Mouse (Mus musculus): ENCODE data around the gene Mvb12a.

Gene Mvb12a

DNA sequence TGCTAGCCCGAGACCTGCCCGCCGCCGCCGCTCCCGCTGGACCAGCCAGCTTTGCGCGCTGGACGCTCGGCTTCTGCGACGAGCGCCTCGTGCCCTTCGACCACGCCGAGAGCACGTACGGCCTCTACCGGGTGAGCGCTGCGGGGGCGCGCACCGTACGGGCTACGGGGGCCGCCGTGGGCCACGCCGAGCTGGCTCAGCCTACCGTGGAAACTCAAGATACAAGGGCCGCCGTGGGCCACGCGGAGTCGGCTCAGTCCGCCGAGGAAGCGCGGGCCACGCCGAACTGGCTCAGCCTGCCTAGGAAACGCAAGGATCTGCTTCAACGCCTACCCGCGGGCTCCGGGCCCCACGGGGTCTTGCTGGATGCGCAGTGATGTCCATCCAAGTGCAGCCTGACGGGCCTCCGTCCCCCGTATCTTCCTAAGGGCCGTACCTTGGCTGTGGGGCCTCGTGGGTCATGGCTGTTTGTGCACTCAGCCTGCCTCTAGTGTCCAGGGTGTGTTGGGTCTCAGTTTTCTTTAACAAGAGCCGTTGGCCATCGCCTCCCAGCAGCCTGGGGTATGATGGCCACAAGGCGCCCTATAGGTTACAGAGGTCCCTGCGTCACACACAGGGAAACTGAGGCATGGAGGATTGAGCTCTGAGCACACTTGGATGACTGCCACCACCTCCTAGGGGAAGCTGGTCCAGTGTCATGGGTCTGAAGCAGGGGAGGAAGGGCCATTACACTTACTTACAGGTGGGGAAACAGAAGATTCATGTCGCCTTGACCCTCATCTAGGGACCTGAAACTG lies 49.9 kb downstream of the Mvb12a start:
- in situ Hi-C loops (cut with MboI, MseI): no loop called here

GRCm38 (mm10) chr8:71593556-71594323 lies 51.0 kb downstream of the Mvb12a start:
- in situ Hi-C loops (cut with MboI, MseI): no loop called here

GRCm38 (mm10) chr8:71594324-71594722 lies 51.6 kb downstream of the Mvb12a start:
- in situ Hi-C loops (cut with MboI, MseI): no loop called here

DNA sequence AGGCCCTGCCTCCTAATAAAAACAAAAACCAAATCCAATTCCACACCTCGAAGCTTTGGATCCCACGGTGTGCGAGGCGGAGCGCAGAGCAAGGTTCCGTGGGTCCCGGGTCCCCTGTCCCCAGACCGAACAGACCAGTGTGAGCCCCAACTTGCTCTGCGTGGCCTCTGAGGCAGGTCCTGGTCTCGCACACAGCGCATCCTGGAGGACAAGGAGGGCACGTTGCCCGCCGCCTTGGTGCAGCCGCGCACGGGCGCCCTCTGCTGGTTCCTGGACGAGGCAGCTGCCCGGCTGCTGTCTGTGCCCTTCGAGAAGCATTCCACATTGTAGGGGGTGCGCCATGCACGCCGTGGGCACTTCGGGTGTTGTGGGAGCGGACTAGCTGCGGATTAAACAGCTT lies 53.1 kb downstream of the Mvb12a start:
- in situ Hi-C loops (cut with MboI, MseI): loop anchor here (5.0 kb wide), 1 partner anchor 34 kb away; no protein-coding TSS in a partner anchor

GRCm38 (mm10) chr8:71596384-71596783 lies 53.7 kb downstream of the Mvb12a start:
- in situ Hi-C loops (cut with MboI, MseI): loop anchor here (5.0 kb wide), 1 partner anchor 34 kb away; no protein-coding TSS in a partner anchor

- in situ Hi-C loops (cut with MboI, MseI): loop anchor here (5.0 kb wide), 1 partner anchor 34 kb away; no protein-coding TSS in a partner anchor
Measured at GRCm38 (mm10) chr8:71596798-71597197, 54.1 kb downstream of the Mvb12a start.

- in situ Hi-C loops (cut with MboI, MseI): loop anchor here (5.0 kb wide), 1 partner anchor 35 kb away; no protein-coding TSS in a partner anchor
Measured at GRCm38 (mm10) chr8:71597451-71597850, 54.7 kb downstream of the Mvb12a start, which contains the start of gene Fam129c. Fam129c (plus strand) TSS chr8:71597648.
